Mouse (Mus musculus) induced T-regulatory cell, adult 2 months (primary cell): ENCODE measurements around the gene Caskin2.
"Not testable (repeated sequence)": the region's sequence is repeated elsewhere in the genome, so short reads cannot be mapped to it uniquely, and the experiment has no call there.

Experiments
- DNase-seq: peaks from one replicate; pipeline ENCODE4 v3.0.0-alpha.2; 2012; ENCODE audit warnings: low read depth

The Caskin2 gene

GRCm38 (mm10) chr11:115813507-115814296 lies at the start of gene Caskin2:
Gene Caskin2 (minus strand): TSS chr11:115813639.
- DNase-seq, result peak; percentile 98

GRCm38 (mm10) chr11:115859143-115859945 lies 45.9 kb upstream of the Caskin2 start:
- peak; percentile 87 for DNase-seq

DNA sequence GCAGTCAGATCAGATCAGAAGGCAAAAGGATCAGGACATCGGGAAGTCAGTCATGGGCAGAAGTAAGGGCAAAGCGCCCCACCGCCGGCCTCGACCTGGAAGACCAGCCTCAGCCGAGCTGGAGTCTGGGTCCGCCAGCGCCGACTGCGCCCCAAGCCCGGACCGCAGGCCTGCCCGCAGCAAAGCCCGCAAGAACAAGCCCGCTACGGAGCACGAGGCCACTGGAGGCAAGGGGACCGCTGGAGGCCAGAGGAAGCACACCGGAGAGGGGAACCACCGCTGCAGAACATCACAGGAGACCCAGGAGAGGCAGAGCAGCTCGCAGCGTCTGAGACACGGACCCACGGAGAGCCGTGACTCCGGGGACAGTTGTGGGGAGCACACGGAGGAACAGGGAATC lies 44.9 kb upstream of the Caskin2 start, which contains the start of gene Myo15b:
Gene Myo15b (plus strand): TSS at position 53 of the 400 bp plus-strand sequence.
- no peak for DNase-seq

DNA sequence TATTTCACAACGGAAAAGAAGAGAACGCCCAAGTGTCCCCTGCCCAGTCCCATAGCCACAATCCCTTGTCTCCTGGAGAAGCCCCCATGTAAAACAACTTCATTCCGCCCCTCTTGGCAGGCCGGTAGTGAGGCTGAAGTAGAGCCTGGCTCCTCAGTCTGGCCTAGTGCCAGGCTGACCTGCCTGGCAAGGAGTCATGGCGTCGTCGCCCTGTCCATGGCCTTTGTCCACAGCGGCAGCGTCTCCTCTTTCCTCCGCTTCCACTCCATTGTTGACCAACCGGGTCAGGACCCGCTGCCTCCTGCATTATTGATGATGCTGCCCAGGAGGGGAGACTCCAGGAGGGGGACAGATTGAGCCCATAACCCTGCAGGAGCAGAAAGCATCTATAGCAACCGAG lies 44.5 kb upstream of the Caskin2 start:
- DNase-seq, result no peak

- DNase-seq, result not testable (repeated sequence)
Measured at GRCm38 (mm10) chr11:115857146-115857545, 43.7 kb upstream of the Caskin2 start.

DNA sequence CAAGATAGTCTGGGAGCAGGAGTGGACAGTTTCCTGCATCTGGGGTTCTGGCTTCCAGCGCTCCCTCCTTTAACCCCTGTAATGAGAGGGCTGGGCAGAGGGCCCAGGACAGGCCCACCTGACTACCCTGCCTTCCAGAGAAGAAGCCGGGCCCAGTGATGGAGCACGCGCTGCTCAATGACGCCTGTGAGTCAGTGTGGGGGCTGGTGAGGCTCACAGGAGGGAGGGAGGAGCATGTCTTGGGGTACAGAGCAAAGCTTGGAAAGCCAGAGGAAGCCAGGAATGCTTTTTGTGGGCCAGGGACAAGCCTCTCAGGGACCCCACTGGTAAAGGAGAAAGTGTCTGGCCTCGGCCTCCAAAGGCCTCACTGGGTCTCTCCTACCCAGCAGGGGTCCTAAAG lies 41.2 kb upstream of the Caskin2 start:
- DNase-seq, result no peak

DNA sequence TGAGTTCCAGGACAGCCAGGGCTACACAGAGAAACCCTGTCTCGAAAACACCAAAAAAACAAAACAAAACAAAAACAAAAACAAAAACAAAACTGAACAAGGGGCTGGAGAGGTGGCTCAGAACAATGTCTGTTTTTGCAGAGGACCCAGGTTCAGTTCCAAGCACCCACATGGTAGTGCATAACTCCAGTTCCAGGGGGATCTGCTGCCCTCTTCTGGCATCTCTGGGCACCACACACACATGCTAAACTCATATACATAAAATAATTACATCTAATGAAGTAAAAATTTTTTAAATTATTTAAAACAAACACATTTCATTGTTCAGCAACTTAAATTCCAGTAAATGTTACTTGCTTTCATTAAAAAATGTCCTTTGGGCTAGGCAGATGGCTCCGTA lies 32.4 kb upstream of the Caskin2 start:
- no peak for DNase-seq

GRCm38 (mm10) chr11:115844240-115844639 lies 30.8 kb upstream of the Caskin2 start:
- DNase-seq, result no peak

GRCm38 (mm10) chr11:115843891-115844239 lies 30.4 kb upstream of the Caskin2 start:
- DNase-seq, result no peak

- DNase-seq, result no peak
Measured at GRCm38 (mm10) chr11:115843141-115843890, 29.9 kb upstream of the Caskin2 start.

- no peak for DNase-seq
Measured at GRCm38 (mm10) chr11:115841961-115842550, 28.6 kb upstream of the Caskin2 start.

DNA sequence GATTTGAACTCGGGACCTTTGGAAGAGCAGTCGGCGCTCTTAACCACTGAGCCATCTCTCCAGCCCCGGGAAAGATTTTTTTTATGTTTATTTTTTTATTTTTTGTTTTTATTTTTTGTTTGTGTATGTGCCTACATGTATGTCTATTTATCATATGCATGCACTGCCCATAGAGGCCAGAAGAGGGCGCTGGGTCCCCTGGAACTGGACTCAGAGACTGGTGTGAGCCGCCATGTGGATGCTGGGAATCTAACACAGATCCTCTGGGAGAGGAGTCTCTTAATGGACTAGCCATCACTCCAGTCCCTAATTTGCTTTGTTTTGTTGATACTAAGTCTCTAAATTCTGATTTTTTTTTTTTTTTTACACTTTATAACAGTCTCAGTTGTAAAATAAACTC lies 27.6 kb upstream of the Caskin2 start:
- peak; percentile 32 for DNase-seq

GRCm38 (mm10) chr11:115839732-115840131 lies 26.3 kb upstream of the Caskin2 start:
- no peak for DNase-seq

- DNase-seq, result peak; percentile 27
Measured at GRCm38 (mm10) chr11:115838895-115839311, 25.5 kb upstream of the Caskin2 start.

GRCm38 (mm10) chr11:115837606-115838345 lies 24.3 kb upstream of the Caskin2 start:
- DNase-seq, result no peak

DNA sequence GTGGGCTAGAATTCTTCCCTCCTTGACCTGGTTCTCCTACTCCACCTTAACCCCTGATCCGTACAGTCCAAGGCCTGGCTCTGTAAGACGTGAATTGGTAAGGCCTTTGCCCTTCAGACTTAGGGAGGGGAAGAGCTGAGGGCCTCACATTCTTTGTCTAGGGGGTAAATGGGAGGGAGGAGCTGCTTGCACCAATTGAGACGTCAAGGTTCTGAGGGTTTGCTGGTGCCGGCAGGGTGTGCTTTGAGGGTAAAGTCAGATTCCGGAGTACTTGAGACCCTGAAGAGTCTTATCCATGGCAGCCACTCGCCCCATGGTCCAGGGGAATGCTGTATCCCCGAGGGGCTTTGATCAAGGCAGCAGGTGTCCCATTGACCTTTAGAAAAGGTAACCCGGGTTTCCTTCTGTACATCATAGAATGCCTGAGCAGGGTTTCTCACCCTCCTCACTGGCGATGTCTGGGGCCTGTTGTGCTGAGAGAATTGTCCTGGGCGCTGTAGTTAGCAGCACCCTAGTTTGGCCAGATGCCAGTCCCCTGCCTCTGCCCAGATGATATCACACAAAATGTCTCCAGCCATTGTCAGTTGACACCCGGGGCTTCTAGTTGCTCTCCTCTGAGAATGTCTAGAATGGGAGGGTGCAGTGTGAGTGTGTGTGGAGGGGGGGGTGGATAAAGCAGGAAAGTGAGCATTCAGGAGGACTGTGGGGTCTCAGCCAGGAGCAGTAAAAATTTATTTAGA lies 23.4 kb upstream of the Caskin2 start:
- DNase-seq, result no peak

DNA sequence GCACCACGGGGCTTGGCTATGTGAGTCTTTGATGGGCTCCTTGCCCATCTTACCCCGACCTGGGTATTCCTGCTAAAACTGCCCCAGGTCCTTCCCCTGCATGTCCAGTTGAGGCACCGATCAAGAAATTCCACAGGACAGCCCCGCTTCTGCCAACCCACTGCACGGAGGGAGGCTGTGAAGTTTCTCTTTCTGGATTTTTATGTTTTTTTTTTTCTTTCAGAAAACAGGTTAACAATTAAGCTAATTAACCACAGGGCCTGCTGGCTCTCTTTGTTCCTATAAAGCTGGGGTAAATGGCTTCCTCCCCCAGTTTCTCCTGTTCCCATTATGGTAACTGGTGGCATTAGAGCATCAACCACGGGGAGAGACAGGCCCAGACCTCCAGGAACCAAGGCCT lies 20.6 kb upstream of the Caskin2 start:
- no peak for DNase-seq

- DNase-seq, result no peak
Measured at GRCm38 (mm10) chr11:115833021-115833513, 19.6 kb upstream of the Caskin2 start.

GRCm38 (mm10) chr11:115832523-115832922 lies 19.1 kb upstream of the Caskin2 start:
- DNase-seq, result no peak

- no peak for DNase-seq
Measured at GRCm38 (mm10) chr11:115832064-115832463, 18.6 kb upstream of the Caskin2 start.
